ENCODE assay signal across 1 mouse cellular context in genomic region chr6:120463884-120464283, GRCm38 (mm10).
TF ChIP-seq lines count a peak whose summit lies in the region.

No protein-coding gene starts in this region.

TF ChIP-seq in MEL, 35 proteins besides CTCF, POLR2A, EP300 and RAD21 (continued from another document):
- TF ChIP-seq MYC (IDR thresholded peaks at IDR 0.05; ENCODE audit: low read depth, low read length) (0 out of 2 replicates have a peak, but pooled peaks have one; percentile 63), RCOR1 (IDR thresholded peaks at IDR 0.05; ENCODE audit: low read depth, low read length) (peak; percentile 34; the same call in 1 of the 2 replicates), MAFK (IDR thresholded peaks at IDR 0.05; ENCODE audit: borderline replicate concordance, low read depth, low read length) (no peak), TBP (IDR thresholded peaks at IDR 0.05; ENCODE audit: low read depth, low read length) (peak; percentile 47; the same call in 1 of the 2 replicates), MEF2A (IDR thresholded peaks at IDR 0.05; ENCODE audit: extremely low read depth, insufficient replicate concordance, low read depth, low read length, poor library complexity, severe bottlenecking) (no peak), USF2 (IDR thresholded peaks at IDR 0.05; ENCODE audit: borderline replicate concordance in 1 of 2, insufficient read depth in 1 of 2, low read depth in 1 of 2, low read length in 2 of 2) (no peak), POLR2AphosphoS5 (IDR thresholded peaks at IDR 0.05; ENCODE audit: borderline replicate concordance, low read depth, low read length) (no peak)
